Mouse (Mus musculus): ENCODE results near the gene Btf3l4. TPM values are rescaled to one million over a fixed set of nuclear protein-coding genes. Genes with fewer than 3 reads are reported as not detected.

The Btf3l4 gene
- polyA plus RNA-seq (2015; fragmentation: Nextera tagmentation; extraction: Ambion mirVana): 187 and 197 TPM in 2 replicates

GRCm38 (mm10) chr4:108832916-108833827, at the start of gene Btf3l4:
TSS of gene Btf3l4 (minus strand) at chr4:108833614.

GRCm38 (mm10) chr4:108878963-108879822, 45.8 kb upstream of the Btf3l4 start, which contains the start of gene Rab3b:
TSS of gene Rab3b (plus strand) at chr4:108879063.

GRCm38 (mm10) chr4:108848505-108848848, 15.1 kb upstream of the Btf3l4 start, which contains the start of gene A730015C16Rik:
TSS of gene A730015C16Rik (minus strand) at chr4:108848619.

GRCm38 (mm10) chr4:108847715-108848504, 14.5 kb upstream of the Btf3l4 start, which contains the start of gene Kti12:
TSS of gene Kti12 (plus strand) at chr4:108847785.

GRCm38 (mm10) chr4:108834115-108834970, 929 bp upstream of the Btf3l4 start, which contains the start of gene Txndc12:
TSS of gene Txndc12 (plus strand) at chr4:108834601.

GRCm38 (mm10) chr4:108780057-108780863, 53.2 kb downstream of the Btf3l4 start, which contains the start of gene Zfyve9:
TSS of gene Zfyve9 (minus strand) at chr4:108780798.

Other genes starting within 250 kb of the Btf3l4 start
- gene Cc2d1b, start 213.7 kb downstream of the Btf3l4 start, polyA plus RNA-seq (2015; fragmentation: Nextera tagmentation; extraction: Ambion mirVana): 21.4 and 35.4 TPM in 2 replicates
- gene 3110021N24Rik, start 114.0 kb downstream of the Btf3l4 start, polyA plus RNA-seq (2015; fragmentation: Nextera tagmentation; extraction: Ambion mirVana): 0.66 and 2.6 TPM in 2 replicates
- 3.6 and 3.8 TPM in 2 replicates for gene Zfyve9, start 52.8 kb downstream of the Btf3l4 start, polyA plus RNA-seq (2015; fragmentation: Nextera tagmentation; extraction: Ambion mirVana)
- gene Txndc12, start 987 bp upstream of the Btf3l4 start, polyA plus RNA-seq (2015; fragmentation: Nextera tagmentation; extraction: Ambion mirVana): 105 and 113 TPM in 2 replicates
- gene Kti12, start 14.2 kb upstream of the Btf3l4 start, polyA plus RNA-seq (2015; fragmentation: Nextera tagmentation; extraction: Ambion mirVana): 27.2 and 36.6 TPM in 2 replicates
- gene A730015C16Rik, start 15.0 kb upstream of the Btf3l4 start, polyA plus RNA-seq (2015; fragmentation: Nextera tagmentation; extraction: Ambion mirVana): 1.1 and 1.4 TPM in 2 replicates
- gene Rab3b, start 45.4 kb upstream of the Btf3l4 start, polyA plus RNA-seq (2015; fragmentation: Nextera tagmentation; extraction: Ambion mirVana): 114 and 243 TPM in 2 replicates
- gene Nrd1, start 167.0 kb upstream of the Btf3l4 start, polyA plus RNA-seq (2015; fragmentation: Nextera tagmentation; extraction: Ambion mirVana): 38.8 and 48.7 TPM in 2 replicates